Mouse (Mus musculus) heart, embryonic 14.5 days (tissue): ENCODE results near the gene Gm26602. TPM values are rescaled to one million over a fixed set of nuclear protein-coding genes. Genes with fewer than 3 reads are reported as not detected.
A peak's percentile ranks its signal among the peaks of the same experiment; 100 is the strongest.

ENCODE experiments used
- ATAC-seq: fragments of 200-750 bp; cut with Nextera tagmentation; 2 replicates; pipeline ENCODE4 v1.8.0; 2017; ENCODE audit warnings: low read depth, moderate TSS enrichment; ENCODE audit not compliant: insufficient number of reproducible peaks, insufficient read depth, low FRiP score
- H3K27ac ChIP-seq, 2 experiments: fragments of 200-500 bp in 1 of 2; fragments of 300-500 bp in 1 of 2; sonication (generic) in 1 of 2; replicated peaks in 1 of 2; 2 replicates each; pipeline ENCODE4 v1.5.1; 2012 to 2014; ENCODE audit warnings: low read depth in 2 of 2, low read length in 2 of 2, control low read depth in 1 of 2, mild to moderate bottlenecking in 1 of 2, mixed read lengths in 1 of 2; ENCODE audit not compliant: control insufficient read depth in 1 of 2, insufficient read depth in 1 of 2
- H3K27me3 ChIP-seq: fragments of 300-500 bp; sonication (generic); 2 replicates; pipeline ENCODE4 v1.6.1; 2014; ENCODE audit warnings: mild to moderate bottlenecking, low read length, control low read depth; ENCODE audit not compliant: control insufficient read depth, insufficient read depth
- H3K36me3 ChIP-seq: fragments of 300-500 bp; sonication (generic); 2 replicates; pipeline ENCODE4 v1.6.1; 2014; ENCODE audit warnings: mild to moderate bottlenecking, control low read depth, low read length, mixed read lengths; ENCODE audit not compliant: control insufficient read depth, insufficient read depth
- H3K4me1 ChIP-seq, 2 experiments: fragments of 200-500 bp in 1 of 2; fragments of 300-500 bp in 1 of 2; sonication (generic) in 1 of 2; 2 replicates each; pipeline ENCODE4 v1.6.1; 2012 to 2014; ENCODE audit warnings: low read length in 2 of 2, control low read depth in 1 of 2, mixed read lengths in 1 of 2; ENCODE audit not compliant: control insufficient read depth in 2 of 2, insufficient read depth in 2 of 2
- H3K4me2 ChIP-seq: fragments of 300-500 bp; sonication (generic); 2 replicates; pipeline ENCODE4 v1.6.1; 2014; ENCODE audit warnings: mild to moderate bottlenecking, low read length
- H3K4me3 ChIP-seq, 2 experiments: fragments of 200-500 bp in 1 of 2; fragments of 300-500 bp in 1 of 2; sonication (generic) in 1 of 2; 2 replicates each; pipeline ENCODE4 v1.5.1; 2012 to 2014; ENCODE audit warnings: low read length in 2 of 2, mild to moderate bottlenecking in 2 of 2, control low read depth in 1 of 2, low read depth in 1 of 2, moderate library complexity in 1 of 2; ENCODE audit not compliant: control insufficient read depth in 1 of 2, insufficient read depth in 1 of 2
- H3K9ac ChIP-seq: fragments of 300-500 bp; sonication (generic); 2 replicates; pipeline ENCODE4 v1.6.1; 2014; ENCODE audit warnings: mild to moderate bottlenecking, low read length
- H3K9me3 ChIP-seq: fragments of 300-500 bp; sonication (generic); 2 replicates; pipeline ENCODE4 v1.6.1; 2016; ENCODE audit warnings: low read length, control low read depth; ENCODE audit not compliant: control insufficient read depth
- WGBS: fragments of 180-500 bp; shearing (Covaris S2); extraction: QIAGEN DNeasy Blood & Tissue Kit; methylation state at CpG from one replicate; pipeline ENCODE4 v1.1.7; 2014; 5-methylcytosine and 5-hydroxymethylcytosine counted together
- polyA plus RNA-seq: library from polyadenylated mRNA; unstranded; fragments of >200 nt; fragmentation: Nextera tagmentation; extraction: Ambion mirVana; gene quantifications from 2 replicates; pipeline ENCODE4 v1.2.1, GENCODE M21; 2014

The Gm26602 gene
- polyA plus RNA-seq, 1 experiment from 2014 or later: not detected

- H3K4me2 ChIP-seq: no peak overlapping the region
- peak overlapping the region; percentile 53 for H3K9ac ChIP-seq
- H3K27me3 ChIP-seq: no peaks in the 10 kb centered on the region
- no peak overlapping the region for H3K4me3 ChIP-seq
- no peaks in the 10 kb centered on the region for H3K9me3 ChIP-seq
- no peak for ATAC-seq
- 0 out of 4 replicates have a peak overlapping the region, but pooled peaks have one; percentile 16 to 24 for H3K27ac ChIP-seq
- peaks cover 20% of the 10 kb centered on the region in 2 experiments for H3K4me1 ChIP-seq
- 28% methylated on average over 7 of the region's 7 CpGs for WGBS
- peaks cover 38% of the 10 kb centered on the region for H3K36me3 ChIP-seq
These were observed 36.2 kb downstream of the Gm26602 start for GRCm38 (mm10) chr10:79946752-79947322.

- no peak overlapping the region for H3K9ac ChIP-seq
- ATAC-seq: no peak
- no peak overlapping the region for H3K27ac ChIP-seq
- H3K4me2 ChIP-seq: no peak overlapping the region
- peaks cover 20% of the 10 kb centered on the region in 2 experiments for H3K4me1 ChIP-seq
- 70% methylated on average over 6 of the region's 6 CpGs for WGBS
- peaks cover 39% of the 10 kb centered on the region for H3K36me3 ChIP-seq
- H3K9me3 ChIP-seq: no peaks in the 10 kb centered on the region
- H3K4me3 ChIP-seq: no peak overlapping the region
- H3K27me3 ChIP-seq: no peaks in the 10 kb centered on the region
These were observed 36.8 kb downstream of the Gm26602 start for GRCm38 (mm10) chr10:79947502-79947901.

- H3K4me1 ChIP-seq: peaks cover 20% of the 10 kb centered on the region in 2 experiments
- no peak for ATAC-seq
- H3K4me3 ChIP-seq: no peak overlapping the region
- no peak overlapping the region for H3K27ac ChIP-seq
- peaks cover 52% of the 10 kb centered on the region for H3K36me3 ChIP-seq
- H3K27me3 ChIP-seq: no peaks in the 10 kb centered on the region
- H3K4me2 ChIP-seq: no peak overlapping the region
- H3K9ac ChIP-seq: no peak overlapping the region
- 60% methylated on average over 4 of the region's 4 CpGs for WGBS
- H3K9me3 ChIP-seq: no peaks in the 10 kb centered on the region
These were observed 39.2 kb downstream of the Gm26602 start for GRCm38 (mm10) chr10:79949873-79950272.

- 82% methylated on average over 18 of the region's 18 CpGs for WGBS
- no peak overlapping the region for H3K27ac ChIP-seq
- no peak for ATAC-seq
These were observed 40.0 kb downstream of the Gm26602 start for GRCm38 (mm10) chr10:79950661-79951060.

DNA sequence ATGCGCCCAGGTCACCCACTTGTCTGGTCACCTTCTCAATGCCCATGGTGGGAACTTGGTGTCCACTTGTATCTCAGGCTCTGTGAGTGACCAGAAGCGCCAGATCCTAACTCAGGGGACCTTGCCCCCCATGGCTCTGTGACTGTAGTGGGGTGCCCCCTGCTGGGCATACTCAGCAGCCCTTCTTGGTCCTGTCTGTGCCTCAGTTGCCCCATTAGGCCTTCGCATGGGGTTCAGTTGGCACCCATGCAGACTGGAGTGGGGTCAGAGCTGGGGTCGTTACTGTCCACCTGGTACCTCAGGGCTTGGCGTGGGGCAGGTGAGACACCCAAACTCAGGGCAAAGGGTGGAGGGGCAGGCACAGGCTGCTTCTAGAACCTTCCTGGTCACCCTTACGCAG is 43.3 kb downstream of the Gm26602 start:
- no peaks in the 10 kb centered on the region for H3K4me1 ChIP-seq
- no peak overlapping the region for H3K27ac ChIP-seq
- no peaks in the 10 kb centered on the region for H3K9me3 ChIP-seq
- H3K4me2 ChIP-seq: no peak overlapping the region
- no peak overlapping the region for H3K9ac ChIP-seq
- 83% methylated on average over 6 of the region's 6 CpGs for WGBS
- no peak for ATAC-seq
- H3K27me3 ChIP-seq: no peaks in the 10 kb centered on the region
- H3K4me3 ChIP-seq: no peak overlapping the region
- H3K36me3 ChIP-seq: peaks cover 43% of the 10 kb centered on the region

More at GRCm38 (mm10) chr10:79950661-79951060, 40.0 kb downstream of the Gm26602 start:
- Histone ChIP-seq H3K4me3 (no peak overlapping the region), H3K4me1 (peaks cover 13 to 16% of the 10 kb centered on the region in 2 experiments), H3K36me3 (peaks cover 52% of the 10 kb centered on the region), H3K4me2 (no peak overlapping the region), H3K27me3 (no peaks in the 10 kb centered on the region), H3K9me3 (no peaks in the 10 kb centered on the region), H3K9ac (no peak overlapping the region)

- Histone ChIP-seq H3K9me3 (no peaks in the 10 kb centered on the region), H3K27me3 (no peaks in the 10 kb centered on the region), H3K4me2 (no peak overlapping the region), H3K27ac (no peak overlapping the region), H3K9ac (no peak overlapping the region), H3K4me1 (peaks cover 2% of the 10 kb centered on the region in 2 experiments), H3K36me3 (peaks cover 25% of the 10 kb centered on the region), H3K4me3 (no peak overlapping the region)
- ATAC-seq: no peak
- 68% methylated on average over 9 of the region's 9 CpGs for WGBS
These were observed 45.0 kb downstream of the Gm26602 start for GRCm38 (mm10) chr10:79955691-79956090.

DNA sequence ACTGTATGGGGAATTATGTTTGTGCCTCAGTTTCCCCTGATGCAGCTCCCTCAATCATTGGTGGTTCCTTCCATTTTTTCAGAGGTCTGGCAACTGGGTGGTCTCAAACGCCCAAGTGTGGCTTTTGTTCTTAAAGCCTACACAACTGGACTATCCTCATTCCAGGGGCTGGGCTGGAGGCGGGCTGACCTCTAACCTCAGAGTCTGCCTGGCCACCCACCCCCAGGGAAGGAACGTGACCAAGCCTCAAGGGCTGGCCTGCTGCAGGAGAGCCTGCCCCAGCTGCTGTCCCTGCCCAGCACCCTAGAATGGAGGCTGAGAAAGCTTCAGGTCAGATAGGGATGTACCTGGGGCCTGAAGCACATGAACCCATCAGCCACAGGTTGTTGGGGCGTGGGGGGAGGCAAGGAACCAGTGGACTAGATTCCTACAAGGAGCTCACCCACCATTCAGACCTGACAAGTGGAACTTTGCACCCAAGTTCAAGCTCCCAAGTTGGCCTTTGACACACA is 46.0 kb downstream of the Gm26602 start:
- peaks cover 23% of the 10 kb centered on the region for H3K36me3 ChIP-seq
- no peak for ATAC-seq
- WGBS: 46% methylated on average over 4 of the region's 4 CpGs
- no peak overlapping the region for H3K27ac ChIP-seq
- H3K4me3 ChIP-seq: no peak overlapping the region
- no peaks in the 10 kb centered on the region for H3K27me3 ChIP-seq
- H3K9ac ChIP-seq: no peak overlapping the region
- no peak overlapping the region for H3K4me2 ChIP-seq
- peaks cover 3 to 8% of the 10 kb centered on the region in 2 experiments for H3K4me1 ChIP-seq
- no peaks in the 10 kb centered on the region for H3K9me3 ChIP-seq
